Mouse (Mus musculus) embryonic facial prominence, embryonic 13.5 days (tissue): ENCODE measurements at regions not wholly inside any gene's neighbourhood (a gene's known extent, or its start where the extent isn't known, plus 50 kb on each side); places are given as distances from the start of the nearest gene placed in this dataset.

Source experiments
- ATAC-seq: fragments of 200-750 bp; cut with Nextera tagmentation; 2 replicates; pipeline ENCODE4 v1.8.0; 2017; ENCODE audit warnings: low read depth; ENCODE audit not compliant: insufficient number of reproducible peaks, insufficient read depth, low FRiP score, low TSS enrichment
- H3K27ac ChIP-seq: fragments of 300-500 bp; sonication (generic); 2 replicates; pipeline ENCODE4 v1.5.1; 2015; ENCODE audit warnings: moderate library complexity, mild to moderate bottlenecking, inconsistent platforms
- H3K27me3 ChIP-seq: fragments of 300-500 bp; sonication (generic); 2 replicates; pipeline ENCODE4 v1.6.1; 2015; ENCODE audit warnings: mild to moderate bottlenecking, inconsistent platforms
- H3K36me3 ChIP-seq: fragments of 300-500 bp; sonication (generic); 2 replicates; pipeline ENCODE4 v1.6.1; 2015; ENCODE audit warnings: mild to moderate bottlenecking, inconsistent platforms
- H3K4me1 ChIP-seq: fragments of 300-500 bp; sonication (generic); 2 replicates; pipeline ENCODE4 v1.6.1; 2015; ENCODE audit warnings: inconsistent platforms
- H3K4me2 ChIP-seq: fragments of 300-500 bp; sonication (generic); 2 replicates; pipeline ENCODE4 v1.6.1; 2015; ENCODE audit warnings: moderate library complexity, mild to moderate bottlenecking, inconsistent platforms
- H3K4me3 ChIP-seq: fragments of 300-500 bp; sonication (generic); 2 replicates; pipeline ENCODE4 v1.5.1; 2015; ENCODE audit warnings: mild to moderate bottlenecking, inconsistent platforms
- H3K9ac ChIP-seq: fragments of 300-500 bp; sonication (generic); 2 replicates; pipeline ENCODE4 v1.6.1; 2015; ENCODE audit warnings: mild to moderate bottlenecking, inconsistent platforms
- H3K9me3 ChIP-seq: fragments of 300-500 bp; sonication (generic); 2 replicates; pipeline ENCODE4 v1.6.1; 2016; ENCODE audit warnings: inconsistent platforms
- WGBS: fragments of 180-500 bp; shearing (Covaris S2); methylation state at CpG from one replicate; pipeline ENCODE4 v1.1.7; 2015; ENCODE audit warnings: mixed read lengths; 5-methylcytosine and 5-hydroxymethylcytosine counted together

DNA sequence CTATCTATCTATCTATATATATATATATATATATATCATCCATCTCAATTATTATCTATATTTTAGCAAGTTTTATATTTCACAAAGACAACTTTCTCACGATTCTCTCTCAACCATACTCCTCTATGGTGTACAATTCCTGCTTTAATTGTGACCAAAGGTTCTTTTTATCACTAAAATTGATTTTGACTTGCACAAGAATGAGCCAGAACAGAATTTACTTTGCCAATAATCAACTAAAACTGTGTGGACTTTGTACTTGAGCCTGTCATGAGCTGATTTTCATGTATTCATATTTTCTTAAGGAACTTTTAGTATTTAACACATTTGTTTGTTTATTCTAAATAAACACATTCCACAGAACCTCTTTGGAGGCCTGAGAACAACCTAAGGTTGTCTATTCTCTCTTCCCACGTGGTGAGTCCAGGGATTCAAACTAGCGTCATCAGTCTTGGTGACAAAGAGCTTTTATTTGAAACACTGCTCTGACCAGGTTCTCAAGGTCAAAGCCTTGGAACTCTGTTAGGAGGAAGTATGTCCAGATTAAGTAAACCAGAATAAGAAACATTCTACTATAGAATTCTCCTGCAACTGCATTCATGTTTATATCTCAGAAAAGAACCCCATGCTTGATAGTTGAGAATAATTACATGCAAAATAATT is 207.7 kb downstream of the Gm11146 start:
- H3K27ac ChIP-seq = no peak overlapping the region
- H3K4me1 ChIP-seq = no peaks in the 10 kb centered on the region; the same call in 1 of the 2 replicates
- no peak overlapping the region for H3K9ac ChIP-seq
- no peak overlapping the region for H3K4me3 ChIP-seq
- no peaks in the 10 kb centered on the region for H3K9me3 ChIP-seq
- WGBS = 60% methylated on average over 3 of the region's 3 CpGs
- no peaks in the 10 kb centered on the region for H3K27me3 ChIP-seq
- ATAC-seq = no peak
- H3K4me2 ChIP-seq = no peak overlapping the region
- H3K36me3 ChIP-seq = peaks cover 4% of the 10 kb centered on the region; the same call in 1 of the 2 replicates

DNA sequence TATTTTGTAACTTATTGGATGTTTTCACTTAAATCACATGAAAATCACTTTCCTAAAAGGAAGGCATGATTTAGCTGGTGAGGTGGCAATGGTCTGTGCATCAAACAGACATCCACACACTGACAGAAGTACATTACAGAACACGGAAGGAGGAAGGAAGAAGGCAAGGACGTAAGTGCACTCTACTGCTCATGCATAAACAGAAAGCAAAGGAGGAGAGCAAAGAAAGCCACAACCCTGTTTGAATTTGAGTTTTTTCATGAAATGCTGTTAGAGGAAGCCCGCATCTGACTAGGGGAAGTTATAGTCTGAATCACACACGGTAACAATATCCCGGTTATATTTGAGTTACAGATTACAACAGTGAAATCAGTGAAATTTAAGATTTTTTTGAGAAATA is 208.4 kb downstream of the Gm11146 start:
- Histone ChIP-seq H3K4me2 (no peak overlapping the region), H3K4me3 (no peak overlapping the region), H3K27me3 (no peaks in the 10 kb centered on the region), H3K27ac (peak overlapping the region; percentile 16; the same call in 1 of the 2 replicates), H3K9ac (no peak overlapping the region), H3K9me3 (no peaks in the 10 kb centered on the region), H3K4me1 (no peaks in the 10 kb centered on the region), H3K36me3 (peaks cover 4% of the 10 kb centered on the region; the same call in 1 of the 2 replicates)
- ATAC-seq = no peak
- WGBS = 75% methylated on average over 5 of the region's 5 CpGs

DNA sequence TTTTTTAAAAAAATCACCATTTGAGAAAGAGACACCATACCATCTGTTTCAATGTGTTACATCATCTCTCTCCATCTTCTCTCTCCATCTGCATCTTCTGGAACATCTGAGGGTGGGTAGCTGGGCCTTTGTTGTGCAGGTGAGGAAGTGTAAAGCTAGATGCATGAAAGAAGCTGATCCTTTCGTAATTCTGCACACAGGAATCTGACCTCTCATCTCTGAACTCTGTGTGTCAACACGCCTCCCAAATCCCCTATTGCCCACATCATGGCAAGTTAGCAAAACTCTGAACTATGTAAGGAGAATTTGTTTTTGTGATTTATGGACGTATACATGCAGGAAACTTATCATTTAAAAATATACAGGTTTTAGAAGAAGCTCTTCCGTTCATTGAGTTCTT is 209.7 kb downstream of the Gm11146 start:
- 76% methylated on average over 4 of the region's 4 CpGs for WGBS
- ATAC-seq = no peak
- Histone ChIP-seq H3K36me3 (peaks cover 4% of the 10 kb centered on the region; the same call in 1 of the 2 replicates), H3K27ac (no peak overlapping the region), H3K9me3 (no peaks in the 10 kb centered on the region), H3K27me3 (no peaks in the 10 kb centered on the region), H3K4me3 (no peak overlapping the region), H3K4me1 (no peaks in the 10 kb centered on the region), H3K9ac (no peak overlapping the region), H3K4me2 (no peak overlapping the region)

DNA sequence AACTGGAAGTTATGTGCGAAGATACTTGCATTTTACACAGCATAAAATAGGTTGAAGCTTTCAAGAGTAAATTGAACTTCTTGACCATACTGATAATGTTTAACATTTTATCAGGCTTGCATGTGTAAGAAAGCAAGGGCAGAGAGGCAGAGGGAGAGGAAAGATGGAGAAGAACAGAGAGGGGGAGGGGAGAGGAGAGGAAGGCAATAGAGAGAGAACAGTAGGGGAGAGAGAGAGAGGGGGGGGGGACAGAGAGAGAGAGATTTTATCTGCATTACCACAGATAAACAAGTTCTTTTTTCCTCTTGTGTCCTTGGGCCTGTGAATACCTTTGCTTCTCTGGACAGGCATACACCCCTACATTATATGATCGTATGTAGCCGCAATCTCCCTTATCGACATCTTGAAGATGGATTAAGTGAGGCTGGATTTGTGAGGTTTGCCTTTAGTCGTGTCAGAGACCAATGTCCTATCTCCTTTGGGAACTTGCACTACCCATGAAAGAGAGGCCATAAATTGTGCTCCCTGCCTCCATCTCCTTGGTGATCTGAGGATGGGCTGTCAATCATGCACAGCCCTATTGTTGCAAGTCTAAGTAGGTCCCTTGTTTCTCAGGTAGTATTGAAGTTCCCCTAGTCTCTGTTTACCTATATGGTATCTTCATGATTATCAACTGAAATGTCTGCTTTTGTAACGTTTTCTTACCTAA is 217.7 kb downstream of the Gm11146 start:
- no peak overlapping the region for H3K9ac ChIP-seq
- peaks cover 2% of the 10 kb centered on the region; the same call in 1 of the 2 replicates for H3K4me1 ChIP-seq
- 82% methylated on average over 6 of the region's 6 CpGs for WGBS
- no peaks in the 10 kb centered on the region for H3K27me3 ChIP-seq
- H3K4me3 ChIP-seq = no peak overlapping the region
- no peak overlapping the region for H3K27ac ChIP-seq
- ATAC-seq = no peak
- no peaks in the 10 kb centered on the region for H3K36me3 ChIP-seq
- no peak overlapping the region for H3K4me2 ChIP-seq
- H3K9me3 ChIP-seq = no peaks in the 10 kb centered on the region

DNA sequence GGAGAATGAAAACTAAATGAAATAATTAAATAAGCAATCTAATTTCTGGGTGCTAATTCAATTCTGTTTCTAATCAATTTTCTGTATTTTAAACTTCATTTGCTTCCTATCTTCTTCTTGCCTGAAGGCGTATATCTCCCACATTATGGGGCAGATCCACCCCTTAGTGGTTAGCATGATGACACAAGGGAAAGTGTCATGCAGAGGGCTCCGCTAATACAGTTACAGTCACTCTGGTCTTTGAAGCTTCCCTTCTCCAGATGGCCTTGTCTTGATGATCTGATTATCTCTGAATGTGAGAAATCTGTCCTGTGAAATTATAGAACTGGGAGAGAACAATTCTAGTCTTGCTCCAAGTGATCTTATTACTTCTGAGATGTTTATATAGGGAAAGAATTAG is 219.1 kb downstream of the Gm11146 start:
- 68% methylated on average over 2 of the region's 2 CpGs for WGBS
- Histone ChIP-seq H3K27ac (no peak overlapping the region), H3K4me1 (peaks cover 2% of the 10 kb centered on the region; the same call in 1 of the 2 replicates), H3K4me2 (no peak overlapping the region), H3K9me3 (no peaks in the 10 kb centered on the region), H3K4me3 (no peak overlapping the region), H3K27me3 (no peaks in the 10 kb centered on the region), H3K36me3 (no peaks in the 10 kb centered on the region), H3K9ac (no peak overlapping the region)
- no peak for ATAC-seq

DNA sequence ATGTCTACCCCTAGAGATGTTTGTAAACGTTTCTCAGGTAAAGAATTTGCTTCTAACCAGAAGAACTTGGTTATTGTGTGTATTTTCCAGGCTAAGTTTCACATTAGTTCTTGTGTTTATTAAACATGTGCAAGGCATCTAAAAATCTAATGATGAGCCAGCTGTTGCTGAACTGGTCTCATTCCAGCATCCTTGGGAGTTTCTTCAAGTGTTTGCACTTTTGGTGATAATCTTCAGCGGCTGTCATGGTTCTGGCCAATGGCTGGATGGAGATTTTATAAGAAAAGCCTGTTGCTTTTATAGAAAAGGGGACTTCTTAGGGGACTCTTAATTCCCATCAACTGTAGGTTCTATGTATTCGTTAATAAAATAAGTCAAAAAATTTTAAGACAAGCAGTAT is 229.1 kb downstream of the Gm11146 start:
- Histone ChIP-seq H3K4me1 (no peaks in the 10 kb centered on the region), H3K27ac (no peak overlapping the region), H3K27me3 (no peaks in the 10 kb centered on the region), H3K36me3 (no peaks in the 10 kb centered on the region), H3K9me3 (no peaks in the 10 kb centered on the region), H3K4me2 (no peak overlapping the region), H3K4me3 (no peak overlapping the region), H3K9ac (no peak overlapping the region)
- no peak for ATAC-seq
- 83% methylated on average over 3 of the region's 3 CpGs for WGBS

DNA sequence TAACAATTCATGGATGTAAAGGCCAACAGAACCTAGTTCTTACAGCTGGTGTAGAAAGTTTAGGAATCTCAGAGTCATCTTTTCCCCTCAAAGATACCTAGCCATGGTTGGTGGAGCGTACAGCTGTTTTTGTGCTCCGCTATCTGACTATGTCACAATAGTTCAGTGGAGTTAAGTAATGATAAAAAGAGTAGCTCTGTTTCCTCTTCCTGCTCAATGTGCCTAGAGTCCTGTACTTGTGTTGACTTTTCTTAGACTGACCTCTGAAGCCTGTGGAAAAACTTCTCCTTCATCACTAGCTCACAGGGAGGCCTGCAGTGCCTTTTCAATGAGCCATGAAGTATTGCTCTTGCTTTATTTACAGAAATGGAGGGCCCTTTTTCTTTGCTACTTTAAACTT is 232.1 kb downstream of the Gm11146 start:
- Histone ChIP-seq H3K4me1 (no peaks in the 10 kb centered on the region), H3K9me3 (no peaks in the 10 kb centered on the region), H3K4me3 (no peak overlapping the region), H3K27me3 (no peaks in the 10 kb centered on the region), H3K36me3 (no peaks in the 10 kb centered on the region), H3K4me2 (no peak overlapping the region), H3K27ac (no peak overlapping the region), H3K9ac (no peak overlapping the region)
- WGBS = 87% methylated on average over 2 of the region's 2 CpGs
- ATAC-seq = no peak

DNA sequence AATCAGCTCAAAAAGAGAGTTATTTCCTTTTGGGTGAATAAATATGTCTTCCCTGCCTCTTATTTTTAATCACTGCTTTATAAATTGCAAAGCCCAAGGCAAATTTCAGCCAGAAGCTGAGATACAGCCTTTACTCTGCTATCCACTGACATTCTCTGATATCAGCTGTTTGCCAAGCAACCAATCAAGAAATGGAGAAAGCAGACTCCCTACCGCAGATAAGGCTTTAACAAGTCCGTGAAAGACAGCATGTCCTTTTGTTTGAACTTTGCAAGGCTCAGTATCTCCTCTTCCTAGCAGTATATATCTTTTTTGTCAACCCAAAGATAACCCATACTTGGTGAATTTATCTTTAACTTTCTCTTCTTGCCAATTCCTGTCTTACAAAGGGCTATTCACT is 236.6 kb downstream of the Gm11146 start:
- no peak overlapping the region for H3K4me2 ChIP-seq
- H3K9ac ChIP-seq = no peak overlapping the region
- H3K27me3 ChIP-seq = no peaks in the 10 kb centered on the region
- H3K36me3 ChIP-seq = peaks cover 4% of the 10 kb centered on the region; the same call in 1 of the 2 replicates
- no peak overlapping the region for H3K27ac ChIP-seq
- H3K9me3 ChIP-seq = no peaks in the 10 kb centered on the region
- ATAC-seq = no peak
- H3K4me1 ChIP-seq = no peaks in the 10 kb centered on the region
- WGBS = 65% methylated on average over 2 of the region's 2 CpGs
- H3K4me3 ChIP-seq = no peak overlapping the region

DNA sequence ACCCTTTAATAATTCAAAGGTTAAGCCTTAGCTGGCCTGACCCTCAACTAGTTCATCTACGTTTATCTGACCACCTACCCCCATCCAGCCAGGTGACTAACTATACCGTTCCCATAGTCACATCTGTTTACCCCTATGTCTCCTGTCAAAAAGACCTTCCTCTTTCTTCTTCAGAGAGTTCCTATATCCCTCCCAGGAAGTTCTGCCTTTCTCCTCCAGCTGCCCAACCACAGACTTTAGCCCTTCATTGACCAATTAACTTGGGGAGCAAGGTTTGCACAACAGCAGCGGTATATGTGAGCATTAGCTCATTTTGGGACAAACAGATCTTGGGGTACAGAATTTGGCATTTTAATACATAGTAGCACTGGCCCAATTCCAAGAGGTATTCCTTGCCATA is 237.5 kb downstream of the Gm11146 start:
- no peak overlapping the region for H3K4me2 ChIP-seq
- H3K4me1 ChIP-seq = no peaks in the 10 kb centered on the region
- H3K36me3 ChIP-seq = peaks cover 4% of the 10 kb centered on the region; the same call in 1 of the 2 replicates
- 92% methylated on average over 3 of the region's 3 CpGs for WGBS
- no peak overlapping the region for H3K27ac ChIP-seq
- no peaks in the 10 kb centered on the region for H3K9me3 ChIP-seq
- no peak for ATAC-seq
- no peak overlapping the region for H3K9ac ChIP-seq
- no peaks in the 10 kb centered on the region for H3K27me3 ChIP-seq
- H3K4me3 ChIP-seq = no peak overlapping the region

DNA sequence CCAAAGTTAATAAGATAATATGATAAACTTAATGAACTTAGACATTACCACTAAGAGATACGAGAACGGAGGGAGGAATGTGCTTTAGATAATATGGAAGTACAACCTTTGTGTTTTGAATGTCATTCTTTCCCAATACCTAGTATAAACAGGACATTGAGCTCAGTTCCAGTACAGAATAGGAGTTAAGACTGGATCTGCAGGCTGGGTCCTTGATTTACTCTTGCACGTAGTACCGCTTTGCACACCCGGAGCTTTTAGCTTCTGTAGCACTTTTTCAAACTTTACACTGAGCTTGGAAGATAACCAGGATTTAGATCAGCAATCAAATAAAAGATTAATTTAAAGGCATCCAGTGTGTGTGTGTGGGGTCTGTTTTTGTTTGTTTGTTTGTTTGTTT is 242.7 kb downstream of the Gm11146 start:
- no peaks in the 10 kb centered on the region for H3K27me3 ChIP-seq
- H3K9me3 ChIP-seq = no peaks in the 10 kb centered on the region
- ATAC-seq = no peak
- no peak overlapping the region for H3K4me3 ChIP-seq
- H3K4me1 ChIP-seq = no peaks in the 10 kb centered on the region
- WGBS = 90% methylated on average over 5 of the region's 5 CpGs
- no peak overlapping the region for H3K9ac ChIP-seq
- no peak overlapping the region for H3K27ac ChIP-seq
- no peak overlapping the region for H3K4me2 ChIP-seq
- peaks cover 4% of the 10 kb centered on the region; the same call in 1 of the 2 replicates for H3K36me3 ChIP-seq

DNA sequence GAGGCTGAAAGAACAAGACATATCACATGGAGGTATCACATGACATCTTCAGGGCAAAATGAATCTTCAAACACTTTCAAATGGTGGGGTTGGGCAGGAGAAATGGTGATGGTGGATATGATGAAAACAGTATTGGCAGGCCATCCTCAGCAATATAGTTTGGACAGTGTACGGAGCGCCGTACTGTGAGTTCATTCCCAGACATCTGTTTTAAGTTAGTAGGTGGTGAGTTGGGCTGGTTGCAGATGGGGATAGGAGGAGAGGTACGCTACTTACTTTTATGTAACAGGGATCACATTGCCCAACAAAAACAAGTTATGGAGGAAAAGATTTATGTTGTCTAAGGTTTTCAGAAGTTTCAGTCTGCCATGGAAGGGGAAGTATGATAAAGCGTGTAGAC is 246.6 kb downstream of the Gm11146 start:
- ATAC-seq = no peak
- H3K27ac ChIP-seq = no peak overlapping the region
- WGBS = 43% methylated on average over 5 of the region's 5 CpGs
- H3K4me1 ChIP-seq = no peaks in the 10 kb centered on the region
- H3K4me3 ChIP-seq = no peak overlapping the region
- no peaks in the 10 kb centered on the region for H3K27me3 ChIP-seq
- no peaks in the 10 kb centered on the region for H3K9me3 ChIP-seq
- no peaks in the 10 kb centered on the region for H3K36me3 ChIP-seq
- H3K4me2 ChIP-seq = no peak overlapping the region
- no peak overlapping the region for H3K9ac ChIP-seq

DNA sequence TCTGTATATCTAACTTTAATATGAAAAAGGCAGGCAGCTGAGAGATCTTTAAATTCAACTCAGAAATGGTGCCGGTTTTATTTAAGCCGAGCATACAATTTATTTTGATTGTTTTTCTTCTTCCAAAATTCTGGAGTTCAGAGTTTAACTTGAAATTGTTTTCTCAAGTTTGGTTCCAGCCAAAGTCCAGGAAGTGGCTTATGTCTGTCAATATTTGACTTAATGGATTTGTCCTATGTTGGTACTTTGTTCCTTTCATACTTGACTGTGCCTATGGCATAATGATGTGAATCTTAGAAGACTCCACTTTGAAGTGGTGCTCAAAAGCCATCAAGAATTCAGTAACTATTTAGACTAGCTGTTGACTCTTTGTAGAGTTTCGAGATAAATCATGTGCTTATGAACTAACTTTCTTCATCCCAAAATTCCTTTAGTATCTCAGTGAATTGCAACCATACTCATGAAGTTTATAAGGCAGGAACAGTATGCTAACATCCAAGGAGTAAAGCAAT is 247.6 kb downstream of the Gm11146 start:
- Histone ChIP-seq H3K9ac (no peak overlapping the region), H3K4me1 (no peaks in the 10 kb centered on the region), H3K36me3 (0 out of 2 replicates have a peak, but pooled peaks cover 5% of the 10 kb centered on the region), H3K27ac (no peak overlapping the region), H3K9me3 (no peaks in the 10 kb centered on the region), H3K4me3 (no peak overlapping the region), H3K4me2 (no peak overlapping the region), H3K27me3 (no peaks in the 10 kb centered on the region)
- WGBS = 89% methylated on average over 3 of the region's 3 CpGs
- ATAC-seq = no peak
